Mouse (Mus musculus): ENCODE measurements around the gene Tmem53.

GRCm38 (mm10) chr4:117254672-117255071, 2.9 kb downstream of the Tmem53 start:
- TF ChIP-seq CTCF (IDR thresholded peaks at IDR 0.05; ENCODE audit: low read depth) (no peak), EP300 (optimal IDR thresholded peaks at IDR 0.05) (no peak)
